Mouse (Mus musculus) cortical plate, adult 2 months (tissue): ENCODE measurements around the gene Ccdc114.

ENCODE experiments used
- CTCF ChIP-seq: fragments of 200-500 bp; IDR thresholded peaks from 2 replicates; pipeline ENCODE4 v1.5.1; 2011; ENCODE audit warnings: mild to moderate bottlenecking, control low read depth, low read length; ENCODE audit not compliant: insufficient read depth; ENCODE audit errors: extremely low read depth
- POLR2A ChIP-seq: fragments of 200-500 bp; IDR thresholded peaks from 2 replicates; pipeline ENCODE4 v1.6.1; 2011; ENCODE audit warnings: mild to moderate bottlenecking, low read length, control low read depth; ENCODE audit not compliant: insufficient read depth; ENCODE audit errors: extremely low read depth

GRCm38 (mm10) chr7:45908384-45908783 is 15.5 kb upstream of the Ccdc114 start:
- TF ChIP-seq CTCF: no peak
- no peak for TF ChIP-seq POLR2A
